Mouse (Mus musculus) E14TG2a.4 (cell line): ENCODE data around the gene Dnajb2.

Experiments used
- CTCF ChIP-seq: conservative IDR thresholded peaks from 2 replicates; pipeline ENCODE4 v1.5.1; 2014; ENCODE audit warnings: low read length
- NANOG ChIP-seq: IDR thresholded peaks from 2 replicates; pipeline ENCODE4 v1.6.1; 2014; ENCODE audit warnings: borderline replicate concordance, low read length, mixed read lengths
- POU5F1 ChIP-seq: IDR thresholded peaks from 2 replicates; pipeline ENCODE4 v1.6.1; 2014; ENCODE audit warnings: low read length, borderline replicate concordance

GRCm38 (mm10) chr1:75218227-75219001 lies 17.8 kb upstream of the Dnajb2 start:
- TF ChIP-seq CTCF (no peak), NANOG (no peak), POU5F1 (no peak)
